Mouse (Mus musculus) bone marrow, adult 2 months (tissue): ENCODE measurements at regions not wholly inside any gene's neighbourhood (a gene's known extent, or its start where the extent isn't known, plus 50 kb on each side); places are given as distances from the start of the nearest gene placed in this dataset.

ENCODE experiments used
- CTCF ChIP-seq: fragments of 200-500 bp; IDR thresholded peaks from 2 replicates; pipeline ENCODE4 v1.5.1; 2011; ENCODE audit warnings: low read length, control low read depth; ENCODE audit not compliant: control insufficient read depth, insufficient read depth
- POLR2A ChIP-seq: fragments of 200-500 bp; IDR thresholded peaks from 2 replicates; pipeline ENCODE4 v1.6.1; 2011; ENCODE audit warnings: low read depth, mild to moderate bottlenecking, control low read depth, low read length, borderline replicate concordance; ENCODE audit not compliant: control insufficient read depth

DNA sequence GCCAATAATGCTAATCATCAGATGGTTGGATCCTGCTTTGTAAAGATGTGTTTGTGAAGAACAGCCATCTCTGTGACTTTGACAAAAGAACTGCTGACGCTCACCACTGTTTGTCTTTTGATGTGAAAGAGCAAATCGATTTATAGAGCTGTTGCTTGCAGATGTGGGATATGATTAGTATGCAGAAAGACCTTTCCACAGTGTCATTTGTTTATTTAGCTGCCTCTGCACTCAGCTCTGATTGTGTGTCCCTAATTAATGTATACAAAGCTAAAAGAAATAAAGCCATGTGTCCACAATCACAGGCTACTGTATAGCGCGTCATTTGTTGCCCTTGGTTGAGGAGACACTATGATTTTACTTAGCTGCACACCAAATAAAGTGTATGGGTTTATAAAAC is 343.6 kb downstream of the Rpl36a-ps1 start:
- TF ChIP-seq CTCF (no peak), POLR2A (no peak)
